Mouse (Mus musculus): Measurements from ENCODE around the gene Pofut1.
"Not testable (repeated sequence)": the region's sequence is repeated elsewhere in the genome, so short reads cannot be mapped to it uniquely, and the experiment has no call there.

Pofut1 gene

GRCm38 (mm10) chr2:153239021-153239859 lies 2.1 kb upstream of the Pofut1 start:
- DNase-seq (ENCODE audit: low spot score): no peak

DNA sequence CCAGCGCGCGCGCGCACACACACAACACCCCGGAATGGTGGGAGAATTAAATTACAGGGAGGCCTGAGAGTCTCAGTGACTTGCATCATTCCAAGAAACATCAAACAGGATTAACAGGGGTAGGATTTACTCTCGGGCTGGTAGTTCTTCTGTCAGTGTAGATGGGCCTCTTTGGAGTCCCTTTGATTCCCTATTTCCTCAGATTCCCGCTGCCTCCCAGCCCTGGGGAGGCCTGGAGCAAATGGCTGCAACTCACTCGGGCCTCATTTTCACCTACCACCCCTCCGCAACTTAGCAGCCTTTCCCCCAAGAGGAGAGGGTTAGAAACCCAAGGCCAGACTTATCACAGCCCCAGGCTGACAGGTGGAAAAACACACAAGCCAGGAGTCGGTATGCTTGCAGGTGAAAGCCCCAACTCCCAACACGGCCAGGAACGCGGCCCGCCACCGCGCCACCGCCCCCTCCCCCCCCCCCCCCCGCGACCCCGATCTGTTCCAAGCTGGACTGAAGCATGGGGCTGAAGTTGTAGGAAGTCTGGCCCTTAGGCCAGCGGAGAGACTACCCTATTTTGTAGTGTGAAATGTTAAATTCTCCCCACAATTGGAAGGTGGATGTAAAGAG lies 1.4 kb upstream of the Pofut1 start:
- DNase-seq (ENCODE audit: low spot score): no peak

DNA sequence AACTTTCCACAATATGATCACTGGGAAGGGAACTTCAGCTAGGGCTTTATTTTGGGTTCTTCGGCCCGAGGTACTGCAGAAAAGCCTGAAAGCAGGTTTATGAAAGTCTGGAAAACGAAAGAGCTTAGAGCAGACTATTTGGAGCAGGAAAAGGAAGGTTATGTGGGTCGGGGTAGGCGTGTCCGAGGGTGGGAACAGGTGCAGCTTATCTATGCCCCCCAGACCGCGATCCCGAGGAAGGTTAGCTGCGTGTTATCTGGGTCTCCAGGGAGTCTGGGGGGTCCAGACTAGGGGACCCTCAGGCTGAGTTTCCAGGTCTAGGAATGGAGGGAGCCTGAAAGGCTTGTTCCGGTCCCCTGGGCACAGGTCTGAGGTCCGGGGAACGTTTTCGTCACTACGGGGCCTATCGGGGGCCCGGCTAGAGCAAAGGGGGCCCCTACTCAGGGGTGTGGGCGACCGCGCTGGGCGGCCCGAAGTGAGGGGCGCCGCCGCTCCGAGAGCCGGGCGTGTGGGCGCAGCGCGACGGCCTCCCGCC lies 565 bp upstream of the Pofut1 start:
- no peak for DNase-seq (ENCODE audit: low spot score)

DNA sequence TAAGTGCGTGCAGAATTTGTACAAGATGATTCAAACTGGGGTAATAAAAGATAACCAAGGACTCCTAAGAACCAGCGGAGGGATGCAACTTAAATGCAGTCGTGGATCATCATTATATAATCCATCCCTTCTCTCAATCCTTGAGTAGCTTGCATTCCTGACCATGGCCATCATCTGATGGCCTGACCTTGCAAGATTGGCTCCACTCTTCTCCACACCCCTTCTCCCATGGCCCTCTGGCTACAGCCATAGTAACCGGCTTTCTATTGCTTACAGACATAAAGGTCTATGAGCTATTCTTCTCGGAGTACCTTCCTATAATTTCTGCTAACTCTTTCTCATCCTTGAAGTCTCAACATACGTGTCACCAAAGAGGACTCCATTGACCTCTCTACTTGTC lies 823 bp downstream of the Pofut1 start:
- no peak for DNase-seq (ENCODE audit: low spot score)

GRCm38 (mm10) chr2:153249751-153250150 lies 8.4 kb downstream of the Pofut1 start:
- no peak for DNase-seq (ENCODE audit: low spot score)

DNA sequence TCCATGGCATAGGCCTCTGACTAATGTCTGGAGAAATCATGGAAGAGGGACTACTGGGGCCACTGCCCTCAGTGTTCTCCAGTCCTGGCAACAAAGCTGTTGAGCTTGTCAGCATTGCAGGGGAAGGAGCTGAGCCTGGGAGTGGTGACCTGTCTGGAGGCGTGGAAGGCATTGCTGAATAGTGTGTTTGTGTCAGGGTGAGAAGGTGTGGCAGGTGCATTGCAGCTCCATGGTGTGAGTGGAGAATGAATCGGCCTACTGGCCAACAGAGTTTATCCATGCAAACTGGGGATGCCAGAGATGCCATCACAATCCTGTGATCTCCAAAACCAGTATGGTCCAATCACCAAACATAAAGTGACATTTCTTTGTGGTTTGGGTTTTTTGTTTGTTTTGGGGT lies 15.3 kb downstream of the Pofut1 start:
- DNase-seq (ENCODE audit: low spot score): no peak

DNA sequence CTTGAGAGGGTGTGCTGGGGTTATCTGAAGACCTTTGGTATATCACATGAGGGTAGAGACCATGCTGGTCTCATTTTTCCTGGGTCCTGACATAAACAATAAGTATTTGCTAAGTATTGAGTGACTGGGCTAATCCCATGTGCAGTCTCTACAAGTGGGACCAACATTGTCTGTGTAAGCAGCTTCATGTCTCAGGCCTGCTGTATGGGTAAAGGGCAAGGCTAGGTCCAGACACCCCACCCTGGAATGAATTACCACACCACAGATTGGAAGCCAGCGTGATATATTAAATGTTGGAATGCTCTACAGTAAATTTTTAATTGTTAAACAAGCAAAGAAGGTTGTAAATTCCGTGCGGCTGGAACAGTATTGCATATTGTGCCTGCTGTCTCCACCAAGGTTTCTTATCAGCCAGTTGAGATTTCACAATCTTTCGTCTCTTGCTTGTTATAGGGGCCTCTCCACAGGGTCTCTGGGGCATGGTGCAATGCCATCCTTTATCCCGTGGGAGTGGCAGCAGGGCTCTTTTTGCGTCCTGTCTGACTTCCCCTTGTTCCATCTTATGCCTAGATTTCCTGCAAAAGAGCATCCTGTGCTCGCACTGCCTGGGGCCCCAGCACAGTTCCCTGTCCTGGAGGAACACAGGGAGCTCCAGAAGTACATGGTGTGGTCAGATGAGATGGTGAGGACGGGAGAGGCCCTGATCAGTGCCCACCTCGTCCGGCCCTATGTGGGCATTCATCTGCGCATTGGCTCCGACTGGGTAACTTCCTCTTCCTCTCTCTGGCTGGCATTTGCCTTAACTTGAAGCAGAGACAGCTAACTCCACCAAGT lies 17.9 kb downstream of the Pofut1 start:
- DNase-seq (ENCODE audit: low spot score): no peak

DNA sequence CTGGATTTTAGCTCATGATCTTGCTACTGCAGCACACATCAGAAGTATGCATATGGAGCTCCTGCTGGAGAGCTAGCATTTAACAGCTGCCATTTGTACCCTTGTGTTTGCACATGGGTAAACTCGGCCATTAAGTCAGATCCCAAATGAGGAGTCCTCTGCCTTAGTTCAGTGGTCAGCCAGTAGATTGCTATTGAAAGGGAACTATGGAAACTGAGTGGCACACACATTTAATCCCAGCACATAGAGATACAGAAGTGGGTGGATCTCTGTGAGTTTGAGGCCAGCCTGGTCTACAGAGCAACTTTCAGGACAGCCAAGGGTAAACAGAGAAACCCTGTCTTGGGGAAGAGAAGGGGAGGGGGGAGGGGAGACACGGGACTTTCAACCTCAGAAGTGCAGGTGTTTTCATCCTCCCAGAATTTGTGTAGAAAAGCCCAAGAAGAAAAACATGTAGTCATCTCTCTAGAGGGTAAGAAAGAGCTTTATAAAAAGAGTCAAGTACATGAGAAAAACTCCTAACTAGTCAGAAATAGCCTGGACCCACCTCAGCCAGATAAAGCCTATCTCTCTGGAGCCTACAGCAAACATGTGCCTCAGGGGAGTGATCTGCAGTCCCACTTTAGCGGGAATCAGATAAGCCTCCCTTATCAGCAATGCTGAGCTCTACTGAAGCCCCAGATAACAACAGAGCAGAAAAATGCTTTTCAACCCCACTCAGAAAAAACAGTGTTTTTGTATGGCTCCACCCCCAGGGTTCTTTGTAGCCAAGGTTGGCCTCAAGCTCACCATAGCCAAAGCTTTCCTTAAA lies 18.7 kb downstream of the Pofut1 start:
- DNase-seq (ENCODE audit: low spot score): no peak

DNA sequence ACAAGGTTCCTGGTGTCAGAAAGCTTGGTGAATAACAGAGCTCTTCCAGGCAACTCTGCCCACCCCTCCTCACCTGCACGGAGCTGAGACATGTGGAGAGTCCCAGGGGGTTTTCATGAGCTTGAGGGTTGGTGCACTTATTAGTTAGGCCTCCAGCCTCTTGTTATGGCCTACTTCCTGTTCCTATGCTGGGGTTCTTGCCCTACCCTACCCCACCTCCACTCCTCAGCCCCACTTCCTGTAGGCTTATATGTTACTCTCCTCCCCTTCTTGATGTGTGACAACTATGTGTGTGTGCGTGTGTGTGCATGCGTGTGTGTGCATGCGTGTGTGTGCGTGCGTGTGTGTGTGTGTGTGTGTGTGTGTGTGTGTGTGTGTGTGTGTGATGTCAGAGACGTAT lies 21.7 kb downstream of the Pofut1 start:
- DNase-seq (ENCODE audit: low spot score): no peak

DNA sequence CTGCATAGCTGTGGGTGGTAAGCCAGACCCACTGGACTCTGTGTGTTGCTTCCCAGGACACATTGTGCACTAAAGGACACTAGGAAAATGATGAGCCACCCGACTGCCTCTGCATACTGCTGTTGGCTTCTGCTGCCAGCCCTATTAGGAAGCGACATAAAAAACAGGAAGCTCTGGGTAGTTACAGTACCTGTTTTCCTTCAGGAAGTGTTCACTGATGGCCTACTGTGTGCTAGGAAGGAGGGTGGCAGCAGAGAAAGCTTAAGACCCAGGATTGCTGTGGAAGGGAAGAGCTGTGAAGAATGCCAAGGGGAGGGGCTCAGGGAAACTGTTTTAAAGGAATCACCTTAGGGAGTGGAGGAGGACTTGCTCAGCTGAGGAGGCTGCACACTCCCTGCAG lies 26.0 kb downstream of the Pofut1 start:
- DNase-seq (ENCODE audit: low spot score): no peak

DNA sequence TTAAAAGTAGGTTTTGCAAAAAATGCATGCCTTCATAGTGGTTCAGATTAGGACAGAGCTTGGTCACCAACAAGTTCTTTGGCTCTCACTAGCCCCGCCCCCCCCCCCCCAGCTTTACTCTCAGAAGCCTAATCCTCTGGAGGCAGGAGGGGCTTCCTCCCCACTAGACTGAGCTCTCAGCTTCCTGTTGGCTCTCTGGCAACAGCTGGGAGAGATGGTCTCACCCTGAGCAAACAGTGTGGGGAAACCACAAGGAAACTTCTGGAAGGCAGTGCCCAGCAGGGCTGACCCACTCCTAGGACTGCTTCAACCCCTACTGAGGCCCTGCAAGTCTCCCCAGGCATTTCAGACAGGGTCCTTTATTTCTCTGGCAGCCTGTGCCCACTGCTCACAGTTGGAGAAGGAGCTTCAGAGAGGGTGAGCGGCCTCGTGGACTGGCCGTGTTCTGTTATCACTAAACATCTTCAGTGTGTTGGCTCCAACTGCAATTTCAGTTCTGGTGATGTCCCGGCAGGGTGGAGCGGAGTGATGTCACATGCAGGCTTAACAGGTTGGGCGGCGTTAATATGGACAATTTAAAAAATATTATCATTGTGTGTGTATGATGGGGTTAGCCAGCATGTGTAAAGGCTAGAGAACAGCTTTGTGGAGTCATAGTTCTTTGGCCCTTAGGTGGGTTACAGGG lies 29.0 kb downstream of the Pofut1 start:
- not testable (repeated sequence) for DNase-seq (ENCODE audit: low spot score)

DNA sequence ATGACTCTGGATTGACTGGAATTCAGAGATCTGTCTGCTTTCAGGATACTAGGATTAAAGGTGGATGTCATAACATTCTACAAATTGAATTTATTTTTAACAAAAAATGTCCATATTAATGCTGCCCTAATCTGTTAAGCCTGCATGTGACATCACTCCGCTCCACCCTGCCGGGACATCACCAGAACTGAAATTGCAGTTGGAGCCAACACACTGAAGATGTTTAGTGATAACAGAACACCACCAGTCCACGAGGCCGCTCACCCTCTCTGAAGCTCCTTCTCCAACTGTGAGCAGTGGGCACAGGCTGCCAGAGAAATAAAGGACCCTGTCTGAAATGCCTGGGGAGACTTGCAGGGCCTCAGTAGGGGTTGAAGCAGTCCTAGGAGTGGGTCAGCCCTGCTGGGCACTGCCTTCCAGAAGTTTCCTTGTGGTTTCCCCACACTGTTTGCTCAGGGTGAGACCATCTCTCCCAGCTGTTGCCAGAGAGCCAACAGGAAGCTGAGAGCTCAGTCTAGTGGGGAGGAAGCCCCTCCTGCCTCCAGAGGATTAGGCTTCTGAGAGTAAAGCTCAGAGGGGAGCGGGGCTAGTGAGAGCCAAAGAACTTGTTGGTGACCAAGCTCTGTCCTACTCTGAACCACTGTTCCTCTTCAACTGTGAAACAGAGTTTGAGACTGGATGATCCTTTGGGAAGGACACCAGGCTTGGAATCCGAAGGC lies 33.0 kb downstream of the Pofut1 start:
- DNase-seq (ENCODE audit: low spot score): not testable (repeated sequence)

GRCm38 (mm10) chr2:153274919-153275247 lies 33.5 kb downstream of the Pofut1 start:
- DNase-seq (ENCODE audit: low spot score): no peak

- DNase-seq (ENCODE audit: low spot score): not testable (repeated sequence)
These were observed 34.2 kb downstream of the Pofut1 start for GRCm38 (mm10) chr2:153275577-153275976.

DNA sequence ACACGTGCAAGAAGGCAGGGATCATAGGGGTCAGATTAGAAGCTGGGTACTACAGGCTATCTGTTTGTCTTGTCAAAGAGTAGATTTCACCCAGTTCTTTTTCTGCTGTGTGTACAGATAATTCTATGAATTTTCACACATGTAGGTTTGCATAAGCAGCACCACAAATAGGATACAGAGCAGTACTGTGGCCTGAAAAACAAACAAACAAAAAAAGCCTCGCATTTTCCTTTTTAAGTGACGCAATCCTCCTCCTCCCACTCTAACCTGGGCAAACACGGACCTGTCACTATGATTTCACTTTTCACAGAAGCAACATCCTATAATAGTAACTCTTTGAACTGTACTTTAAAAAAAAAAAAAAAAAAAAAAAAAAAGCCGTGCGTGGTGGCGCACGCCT lies 35.1 kb downstream of the Pofut1 start:
- no peak for DNase-seq (ENCODE audit: low spot score)

DNA sequence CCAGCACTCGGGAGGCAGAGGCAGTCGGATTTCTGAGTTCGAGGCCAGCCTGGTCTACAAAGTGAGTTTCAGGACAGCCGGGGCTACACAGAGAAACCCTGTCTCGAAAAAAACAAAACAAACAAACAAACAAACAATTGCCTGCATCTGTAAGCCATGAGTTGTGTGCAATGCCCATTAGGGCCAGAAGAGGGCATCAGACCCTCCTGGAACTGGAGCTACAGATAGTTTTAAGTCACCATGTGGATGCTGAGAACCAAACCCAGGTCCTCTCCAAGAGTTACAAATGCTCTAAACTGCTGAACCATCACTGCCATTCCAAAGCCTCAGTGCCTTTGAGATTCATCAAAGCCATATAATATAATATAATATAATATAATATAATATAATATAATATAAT lies 35.5 kb downstream of the Pofut1 start:
- not testable (repeated sequence) for DNase-seq (ENCODE audit: low spot score)

- no peak for DNase-seq (ENCODE audit: low spot score)
These were observed 37.0 kb downstream of the Pofut1 start for GRCm38 (mm10) chr2:153278357-153278756.

- DNase-seq (ENCODE audit: low spot score): no peak
These were observed 42.6 kb downstream of the Pofut1 start for GRCm38 (mm10) chr2:153283919-153284318.

- DNase-seq (ENCODE audit: low spot score): no peak
These were observed 45.2 kb downstream of the Pofut1 start for GRCm38 (mm10) chr2:153286524-153286923.

GRCm38 (mm10) chr2:153287835-153288234 lies 46.5 kb downstream of the Pofut1 start:
- no peak for DNase-seq (ENCODE audit: low spot score)

Data from layer of hippocampus, adult 9-10 months (tissue).